Comparison of ENCODE assay signal across 11 mouse cellular contexts in genomic region chr3:108360894-108361293, GRCm38 (mm10). TPM values are rescaled to one million over a fixed set of nuclear protein-coding genes. Genes with fewer than 3 reads are reported as not detected.
DNase-seq lines count a peak whose midpoint lies in the region; ATAC-seq and TF ChIP-seq lines count a peak whose summit lies in the region.
"Had no signal": no experiment of that assay in that cellular context is flagged by ENCODE, and none has a peak within 500 bp of the region (broad histone marks: within the 10 kb centered on the region; RNA-seq: fewer than 3 reads in every experiment).

No protein-coding gene starts in this region.

- peaks cover 5% of the 10 kb centered on the region for H3K4me1 ChIP-seq in intestine, embryonic 16.5 days (ENCODE audit: control insufficient read depth, insufficient read depth, low read length)
- 0 out of 2 replicates have a peak, but pooled peaks cover 2% of the 10 kb centered on the region for H3K4me1 ChIP-seq in intestine, postnatal 0 days (replicated peaks; ENCODE audit: control insufficient read depth, insufficient read depth, low read length)
- H3K4me1 ChIP-seq in thymus, adult 2 months (replicated peaks; ENCODE audit: control insufficient read depth, insufficient read depth, low read length) = no peaks in the 10 kb centered on the region
- H3K4me1 ChIP-seq in hindbrain, embryonic 14.5 days (replicated peaks; ENCODE audit: control insufficient read depth, insufficient read depth, low read length) = 0 out of 2 replicates have a peak, but pooled peaks cover 4% of the 10 kb centered on the region
- peaks cover 4% of the 10 kb centered on the region; the same call in 1 of the 2 replicates for H3K4me1 ChIP-seq in stomach, embryonic 16.5 days (ENCODE audit: control insufficient read depth, insufficient read depth, low read length)

- intact Hi-C loops in left cerebral cortex, postnatal 10 days (cut with DNase I) = no loop called here

- H3K36me3 ChIP-seq in intestine, embryonic 16.5 days (ENCODE audit: control insufficient read depth, insufficient read depth, low read length) = no peaks in the 10 kb centered on the region
- H3K36me3 ChIP-seq in intestine, postnatal 0 days (ENCODE audit: control insufficient read depth, insufficient read depth) = peaks cover 19% of the 10 kb centered on the region; the same call in 1 of the 2 replicates
- H3K36me3 ChIP-seq in thymus, adult 2 months (ENCODE audit: control insufficient read depth, insufficient read depth, low read length) = no peaks in the 10 kb centered on the region
- peaks cover 38% of the 10 kb centered on the region for H3K36me3 ChIP-seq in hindbrain, embryonic 14.5 days (replicated peaks; ENCODE audit: control insufficient read depth, insufficient read depth)
- no peaks in the 10 kb centered on the region for H3K36me3 ChIP-seq in stomach, embryonic 16.5 days (ENCODE audit: control insufficient read depth, insufficient read depth, low read length)

- no peaks in the 10 kb centered on the region for H3K9me3 ChIP-seq in intestine, embryonic 16.5 days (ENCODE audit: control insufficient read depth, low read length)
- no peaks in the 10 kb centered on the region for H3K9me3 ChIP-seq in intestine, postnatal 0 days (ENCODE audit: control insufficient read depth)
- H3K9me3 ChIP-seq in hindbrain, embryonic 14.5 days (ENCODE audit: control insufficient read depth, low read length) = no peaks in the 10 kb centered on the region
- H3K9me3 ChIP-seq in stomach, embryonic 16.5 days (replicated peaks; ENCODE audit: control insufficient read depth, low read length) = no peaks in the 10 kb centered on the region

- no peaks in the 10 kb centered on the region for H3K27me3 ChIP-seq in intestine, embryonic 16.5 days (replicated peaks; ENCODE audit: control insufficient read depth, insufficient read depth, low read length)
- H3K27me3 ChIP-seq in intestine, postnatal 0 days (replicated peaks; ENCODE audit: control insufficient read depth, insufficient read depth, low read length) = no peaks in the 10 kb centered on the region
- H3K27me3 ChIP-seq in thymus, adult 2 months (ENCODE audit: control insufficient read depth, insufficient read depth, low read length) = no peaks in the 10 kb centered on the region
- no peaks in the 10 kb centered on the region for H3K27me3 ChIP-seq in hindbrain, embryonic 14.5 days (ENCODE audit: control insufficient read depth, insufficient read depth, low read length)
- H3K27me3 ChIP-seq in stomach, embryonic 16.5 days (ENCODE audit: control insufficient read depth, insufficient read depth, low read length) = no peaks in the 10 kb centered on the region

- no peak overlapping the region for H3K9ac ChIP-seq in intestine, embryonic 16.5 days (ENCODE audit: low read depth, low read length)
- no peak overlapping the region for H3K9ac ChIP-seq in intestine, postnatal 0 days (ENCODE audit: low read depth, low read length)
- 0 out of 2 replicates have a peak overlapping the region, but pooled peaks have one; percentile 10 for H3K9ac ChIP-seq in hindbrain, embryonic 14.5 days
- peak overlapping the region; percentile 43 for H3K9ac ChIP-seq in stomach, embryonic 16.5 days (ENCODE audit: low read length)

- H3K4me3 ChIP-seq in intestine, embryonic 16.5 days (ENCODE audit: low read length) = no peak overlapping the region
- no peak overlapping the region for H3K4me3 ChIP-seq in intestine, postnatal 0 days (ENCODE audit: low read depth, low read length)
- H3K4me3 ChIP-seq in thymus, adult 2 months (ENCODE audit: control insufficient read depth, insufficient read depth, low read length) = no peak overlapping the region
- H3K4me3 ChIP-seq in hindbrain, embryonic 14.5 days (replicated peaks; ENCODE audit: low read length) = no peak overlapping the region
- no peak overlapping the region for H3K4me3 ChIP-seq in stomach, embryonic 16.5 days (replicated peaks; ENCODE audit: low read length)

- no peak for TF ChIP-seq CTCF in intestine, postnatal 0 days (IDR thresholded peaks at IDR 0.05; ENCODE audit: low read depth)
- no peak for TF ChIP-seq CTCF in thymus, adult 2 months (IDR thresholded peaks at IDR 0.05; ENCODE audit: borderline replicate concordance, control insufficient read depth, extremely low read depth, insufficient read depth, low read length, poor library complexity)

- no peak for TF ChIP-seq POLR2A in thymus, adult 2 months (IDR thresholded peaks at IDR 0.05; ENCODE audit: control insufficient read depth, extremely low read depth, insufficient read depth, low read length, poor library complexity)

- ATAC-seq in intestine, embryonic 16.5 days = no peak
- no peak for ATAC-seq in intestine, postnatal 0 days
- no peak for ATAC-seq in hindbrain, embryonic 14.5 days (ENCODE audit: low FRiP score)
- ATAC-seq in stomach, embryonic 16.5 days (ENCODE audit: insufficient read depth, low FRiP score) = no peak
- ATAC-seq: activated CD4-positive, CD25-positive, alpha-beta regulatory T cell, adult 4 months had no signal

- 0 out of 2 replicates have a peak overlapping the region, but pooled peaks have one; percentile 10 for H3K4me2 ChIP-seq in intestine, embryonic 16.5 days (ENCODE audit: low read depth, low read length)
- no peak overlapping the region for H3K4me2 ChIP-seq in intestine, postnatal 0 days (replicated peaks; ENCODE audit: low read depth)
- H3K4me2 ChIP-seq in hindbrain, embryonic 14.5 days (replicated peaks) = no peak overlapping the region
- no peak overlapping the region for H3K4me2 ChIP-seq in stomach, embryonic 16.5 days (ENCODE audit: low read depth, low read length)

- H3K27ac ChIP-seq in intestine, embryonic 16.5 days (ENCODE audit: low read length) = no peak overlapping the region
- no peak overlapping the region for H3K27ac ChIP-seq in intestine, postnatal 0 days (ENCODE audit: low read depth, low read length)
- H3K27ac ChIP-seq in thymus, adult 2 months (ENCODE audit: control insufficient read depth, insufficient read depth, low read length) = no peak overlapping the region
- no peak overlapping the region for H3K27ac ChIP-seq in hindbrain, embryonic 14.5 days
- H3K27ac ChIP-seq in stomach, embryonic 16.5 days (ENCODE audit: low read length) = no peak overlapping the region

- peak; percentile 5 for DNase-seq in thymus, adult 2 months
- DNase-seq in thymus, postnatal 25 days = no peak
- DNase-seq in hindbrain, embryonic 14.5 days (ENCODE audit: low spot score) = no peak
- no peak for DNase-seq in left cerebral cortex, postnatal 10 days (ENCODE audit: extremely low spot score in 1 of 2, low spot score in 2 of 2)
- no peak for DNase-seq in left cerebral cortex, adult 8-10 months (ENCODE audit: low spot score in 2 of 2)
- DNase-seq: cerebellum, adult 9-11 months; lung, adult 2 months had no signal

- WGBS in intestine, embryonic 16.5 days = 20% methylated on average over 7 of the region's 7 CpGs
- WGBS in intestine, postnatal 0 days = 30% methylated on average over 7 of the region's 7 CpGs
- WGBS in thymus, adult 2 months = 27% methylated on average over 7 of the region's 7 CpGs
- WGBS in hindbrain, embryonic 14.5 days = 10% methylated on average over 7 of the region's 7 CpGs
- whole genome bisulfite sequencing in stomach, embryonic 16.5 days = 15% methylated on average over 7 of the region's 7 CpGs

RNA-seq across cellular contexts. Expression of gene Mybphl, which starts 3.8 kb away (rescaled TPM):
- not detected in 2 replicates for polyA plus RNA-seq in intestine, embryonic 16.5 days (2015; fragmentation: Nextera tagmentation; extraction: Ambion mirVana)
- polyA plus RNA-seq in intestine, postnatal 0 days (2015; fragmentation: Nextera tagmentation; extraction: Ambion mirVana) = not detected in 2 replicates
- 8.3 and 16.6 TPM in 2 replicates for polyA plus RNA-seq in thymus, adult 2 months (2012; rRNA removed)
- polyA plus RNA-seq in hindbrain, embryonic 14.5 days (2014; fragmentation: Nextera tagmentation; extraction: Ambion mirVana) = 0.16 and 0.31 TPM in 2 replicates
- not detected in 2 replicates for polyA plus RNA-seq in stomach, embryonic 16.5 days (2015; fragmentation: Nextera tagmentation; extraction: Ambion mirVana)
- not detected for total RNA-seq in left cerebral cortex, postnatal 10 days (2021)
- total RNA-seq in left cerebral cortex, adult 8-10 months (2022) = not detected
- polyA plus RNA-seq: activated CD4-positive, CD25-positive, alpha-beta regulatory T cell, adult 4 months had no signal

RNA-seq across cellular contexts. Expression of gene Psrc1, which starts 22.7 kb away (rescaled TPM):
- 22.1 and 26.1 TPM in 2 replicates for polyA plus RNA-seq in intestine, embryonic 16.5 days (2015; fragmentation: Nextera tagmentation; extraction: Ambion mirVana)
- polyA plus RNA-seq in intestine, postnatal 0 days (2015; fragmentation: Nextera tagmentation; extraction: Ambion mirVana) = 3.3 and 5.3 TPM in 2 replicates
- polyA plus RNA-seq in thymus, adult 2 months (2012; rRNA removed) = 27.9 and 29.9 TPM in 2 replicates
- 5.6 and 9.6 TPM in 2 replicates for polyA plus RNA-seq in hindbrain, embryonic 14.5 days (2014; fragmentation: Nextera tagmentation; extraction: Ambion mirVana)
- polyA plus RNA-seq in stomach, embryonic 16.5 days (2015; fragmentation: Nextera tagmentation; extraction: Ambion mirVana) = 35.6 and 36.7 TPM in 2 replicates
- total RNA-seq in left cerebral cortex, postnatal 10 days (2021) = 1 to 10 TPM; 6.9 to 10.0 TPM
- total RNA-seq in left cerebral cortex, adult 8-10 months (2022) = 10 to 100 TPM; 11.1 to 13.8 (median 11.7) TPM

RNA-seq across cellular contexts. Expression of gene Celsr2, which starts 54.5 kb away (rescaled TPM):
- polyA plus RNA-seq in intestine, embryonic 16.5 days (2015; fragmentation: Nextera tagmentation; extraction: Ambion mirVana) = 2.6 and 3.0 TPM in 2 replicates
- polyA plus RNA-seq in intestine, postnatal 0 days (2015; fragmentation: Nextera tagmentation; extraction: Ambion mirVana) = 0.50 and 1.4 TPM in 2 replicates
- polyA plus RNA-seq in thymus, adult 2 months (2012; rRNA removed) = 28.2 and 37.6 TPM in 2 replicates
- polyA plus RNA-seq in hindbrain, embryonic 14.5 days (2014; fragmentation: Nextera tagmentation; extraction: Ambion mirVana) = 39.4 and 49.7 TPM in 2 replicates
- 14.4 and 17.4 TPM in 2 replicates for polyA plus RNA-seq in stomach, embryonic 16.5 days (2015; fragmentation: Nextera tagmentation; extraction: Ambion mirVana)
- 100 to 1,000 TPM; 168 to 169 TPM for total RNA-seq in left cerebral cortex, postnatal 10 days (2021)
- 100 to 1,000 TPM; 145 to 152 (median 149) TPM for total RNA-seq in left cerebral cortex, adult 8-10 months (2022)

Comparison
In these comparisons a context has a peak if more than half of its experiments do, and no peak if none do; other contexts are left out.
1. H3K9ac ChIP-seq: peak in hindbrain, embryonic 14.5 days (single experiment) and stomach, embryonic 16.5 days (single experiment); none in intestine, embryonic 16.5 days (single experiment) and intestine, postnatal 0 days (single experiment).